Mouse (Mus musculus) heart, embryonic 12.5 days (tissue): ENCODE measurements around the gene Rfwd3. TPM values are rescaled to one million over a fixed set of nuclear protein-coding genes. Genes with fewer than 3 reads are reported as not detected.
"Not testable (repeated sequence)": the region's sequence is repeated elsewhere in the genome, so short reads cannot be mapped to it uniquely, and the experiment has no call there.

Source experiments
- ATAC-seq: fragments of 200-750 bp; cut with Nextera tagmentation; 2 replicates; pipeline ENCODE4 v1.8.0; 2017; ENCODE audit warnings: moderate TSS enrichment, moderate library complexity; ENCODE audit not compliant: insufficient number of reproducible peaks, low FRiP score
- H3K27ac ChIP-seq: fragments of 300-500 bp; sonication (generic); 2 replicates; pipeline ENCODE4 v1.5.1; 2016; ENCODE audit warnings: mild to moderate bottlenecking, moderate library complexity; ENCODE audit not compliant: poor library complexity, severe bottlenecking
- H3K27me3 ChIP-seq: fragments of 300-500 bp; sonication (generic); replicated peaks from 2 replicates; pipeline ENCODE4 v1.6.1; 2016; ENCODE audit warnings: mild to moderate bottlenecking, moderate library complexity
- H3K36me3 ChIP-seq: fragments of 300-500 bp; sonication (generic); 2 replicates; pipeline ENCODE4 v1.6.1; 2016; ENCODE audit warnings: mild to moderate bottlenecking, moderate library complexity
- H3K4me1 ChIP-seq: fragments of 300-500 bp; sonication (generic); replicated peaks from 2 replicates; pipeline ENCODE4 v1.6.1; 2016; ENCODE audit warnings: mild to moderate bottlenecking
- H3K4me2 ChIP-seq: fragments of 300-500 bp; sonication (generic); 2 replicates; pipeline ENCODE4 v1.6.1; 2016; ENCODE audit warnings: mild to moderate bottlenecking, moderate library complexity
- H3K4me3 ChIP-seq: fragments of 300-500 bp; sonication (generic); 2 replicates; pipeline ENCODE4 v1.5.1; 2016; ENCODE audit warnings: mild to moderate bottlenecking
- H3K9ac ChIP-seq: fragments of 300-500 bp; sonication (generic); 2 replicates; pipeline ENCODE4 v1.6.1; 2016; ENCODE audit warnings: mild to moderate bottlenecking, moderate library complexity
- H3K9me3 ChIP-seq: fragments of 300-500 bp; sonication (generic); replicated peaks from 2 replicates; pipeline ENCODE4 v1.6.1; 2016; ENCODE audit warnings: mild to moderate bottlenecking, moderate library complexity
- WGBS: fragments of 180-500 bp; shearing (Covaris S2); methylation state at CpG from one replicate; pipeline ENCODE4 v1.1.7; 2016; 5-methylcytosine and 5-hydroxymethylcytosine counted together
- polyA plus RNA-seq: library from polyadenylated mRNA; unstranded; fragments of >200 nt; fragmentation: Nextera tagmentation; extraction: Ambion mirVana; gene quantifications from 2 replicates; pipeline ENCODE4 v1.2.1, GENCODE M21; 2016

Gene Rfwd3
- polyA plus RNA-seq, 1 experiment from 2014 or later, result 45.1 TPM

DNA sequence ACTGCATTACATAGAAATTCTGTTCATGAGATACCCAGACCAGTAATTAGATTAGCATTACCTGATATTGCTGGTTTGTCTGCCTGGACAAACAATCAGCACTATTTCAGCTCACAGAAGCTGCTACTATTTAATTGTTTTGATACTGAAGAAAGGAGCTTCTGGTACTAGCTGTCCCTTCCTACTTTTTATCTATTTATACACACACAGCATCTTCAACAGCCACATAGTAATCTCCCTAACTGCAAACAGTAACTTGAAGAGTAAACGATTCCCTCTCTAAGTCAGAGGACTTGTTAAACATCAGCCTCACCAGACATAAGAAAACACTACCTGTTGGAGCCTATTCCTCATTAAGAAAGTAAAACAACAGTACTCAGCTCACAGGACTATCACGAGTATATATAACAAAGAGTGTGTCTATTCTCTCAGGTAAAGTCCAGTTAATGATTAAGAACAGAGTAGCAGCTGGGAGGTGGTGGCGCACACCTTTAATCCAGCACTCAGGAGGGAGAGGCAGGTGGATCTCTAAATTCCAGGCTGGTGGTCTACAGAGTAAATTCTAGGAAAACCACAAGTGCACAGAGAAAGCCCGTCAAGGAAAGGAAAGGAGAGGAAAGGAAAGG lies 47.4 kb downstream of the Rfwd3 start:
- Histone ChIP-seq H3K27me3 (no peaks in the 10 kb centered on the region), H3K27ac (no peak overlapping the region), H3K4me2 (no peak overlapping the region), H3K4me3 (no peak overlapping the region), H3K9ac (no peak overlapping the region), H3K36me3 (peaks cover 13% of the 10 kb centered on the region), H3K4me1 (0 out of 2 replicates have a peak, but pooled peaks cover 2% of the 10 kb centered on the region), H3K9me3 (peaks cover 3% of the 10 kb centered on the region; the same call in 1 of the 2 replicates)
- ATAC-seq, result no peak
- 85% methylated on average over 4 of the region's 4 CpGs for WGBS

DNA sequence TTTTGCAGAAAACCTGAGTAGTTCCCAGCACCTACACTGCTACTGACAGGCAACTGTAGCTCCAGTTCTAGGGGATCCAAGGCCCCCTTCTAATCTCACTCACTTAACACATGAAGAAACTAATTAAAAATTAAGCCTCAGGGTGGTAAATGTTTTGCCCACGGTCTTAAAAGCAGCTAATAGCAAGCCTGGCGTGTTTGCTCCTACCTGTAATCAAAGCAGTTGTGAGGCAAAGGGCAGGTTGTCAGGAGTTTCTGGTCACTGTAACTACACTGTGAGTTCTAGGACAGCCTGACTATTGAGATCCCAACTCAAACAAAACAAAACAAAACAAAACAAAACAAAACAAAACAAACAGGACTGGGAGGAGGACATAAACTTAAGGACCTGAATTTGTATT lies 49.9 kb downstream of the Rfwd3 start:
- Histone ChIP-seq H3K4me3 (no peak overlapping the region), H3K4me2 (no peak overlapping the region), H3K27me3 (no peaks in the 10 kb centered on the region), H3K36me3 (0 out of 2 replicates have a peak, but pooled peaks cover 1% of the 10 kb centered on the region), H3K9ac (no peak overlapping the region), H3K4me1 (peaks cover 4% of the 10 kb centered on the region), H3K9me3 (no peaks in the 10 kb centered on the region), H3K27ac (no peak overlapping the region)
- WGBS, result 76% methylated on average over 2 of the region's 2 CpGs
- ATAC-seq, result no peak

DNA sequence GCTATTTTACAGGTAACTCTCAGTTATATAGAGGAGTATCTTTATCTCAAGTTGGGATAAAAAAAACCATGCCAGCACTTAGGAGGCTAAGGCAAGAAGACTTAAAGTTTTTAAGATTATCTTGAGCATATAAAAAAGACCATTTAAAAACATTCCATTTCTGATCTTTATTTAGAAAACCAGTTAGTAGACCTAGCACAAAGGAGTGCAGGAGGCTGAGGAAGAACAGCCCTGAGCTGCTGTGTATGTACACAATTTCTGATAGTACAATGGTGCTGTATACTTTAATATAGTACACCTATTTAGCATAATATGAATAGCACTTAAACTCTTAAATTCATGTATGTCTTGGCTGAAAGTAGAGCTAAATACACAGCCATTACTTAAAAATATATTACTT lies 51.9 kb downstream of the Rfwd3 start:
- Histone ChIP-seq H3K9me3 (no peaks in the 10 kb centered on the region), H3K4me1 (peaks cover 4% of the 10 kb centered on the region), H3K9ac (no peak overlapping the region), H3K4me2 (no peak overlapping the region), H3K27me3 (no peaks in the 10 kb centered on the region), H3K27ac (no peak overlapping the region), H3K4me3 (no peak overlapping the region), H3K36me3 (peaks cover 2% of the 10 kb centered on the region; the same call in 1 of the 2 replicates)
- no peak for ATAC-seq

DNA sequence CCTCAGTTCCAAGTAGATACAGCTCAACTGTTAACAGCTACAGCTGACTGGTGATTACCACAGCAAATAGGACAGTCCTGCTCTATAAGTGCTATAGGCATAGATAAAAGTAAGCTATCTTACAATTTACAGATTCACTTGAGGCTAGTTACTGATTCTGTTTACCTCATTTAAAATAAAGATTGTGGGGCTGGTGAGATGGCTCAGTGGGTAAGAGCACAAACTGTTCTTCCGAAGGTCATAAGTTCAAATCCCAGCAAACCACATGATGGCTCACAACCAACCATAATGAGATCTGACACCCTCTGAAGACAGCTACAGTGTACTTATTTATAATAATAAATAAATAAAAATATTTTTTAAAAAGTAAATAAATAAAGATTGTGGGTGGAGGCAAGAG lies 53.2 kb downstream of the Rfwd3 start:
- H3K36me3 ChIP-seq, H3K4me1 ChIP-seq, H3K4me2 ChIP-seq, H3K9me3 ChIP-seq, H3K27me3 ChIP-seq, H3K27ac ChIP-seq, H3K9ac ChIP-seq, H3K4me3 ChIP-seq, ATAC-seq: not testable (repeated sequence)
- WGBS, result 91% methylated on average over 1 of the region's 1 CpGs

DNA sequence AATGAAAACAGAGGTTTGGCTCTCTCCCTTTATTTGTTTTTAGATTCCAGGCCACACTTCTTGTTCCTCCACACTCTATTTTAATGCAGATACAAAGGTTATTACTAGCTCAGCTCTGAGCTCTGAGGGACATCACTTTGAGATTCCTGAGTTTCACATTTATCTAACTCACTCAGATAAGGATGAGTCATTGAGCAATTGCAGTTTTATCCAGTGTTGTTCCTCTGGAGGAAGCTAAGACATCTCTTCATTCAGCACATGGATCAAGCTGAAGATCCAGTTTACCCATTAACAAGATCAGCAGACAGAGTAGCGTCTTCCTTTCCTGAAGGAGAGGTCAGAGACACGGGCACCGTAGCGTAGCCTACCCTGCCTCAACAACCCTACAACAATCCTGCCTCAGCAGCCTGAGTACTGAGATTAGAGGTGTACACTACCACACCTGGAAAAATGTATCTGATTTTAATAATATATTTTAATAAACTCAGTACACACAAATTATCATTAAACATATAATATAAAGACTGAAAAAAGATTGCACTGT lies 53.7 kb downstream of the Rfwd3 start:
- WGBS, result 67% methylated on average over 4 of the region's 4 CpGs
- no peaks in the 10 kb centered on the region for H3K9me3 ChIP-seq
- no peaks in the 10 kb centered on the region for H3K27me3 ChIP-seq
- no peak for ATAC-seq
- H3K9ac ChIP-seq, result no peak overlapping the region
- no peak overlapping the region for H3K4me2 ChIP-seq
- H3K4me1 ChIP-seq, result peaks cover 4% of the 10 kb centered on the region
- H3K36me3 ChIP-seq, result peaks cover 2% of the 10 kb centered on the region; the same call in 1 of the 2 replicates
- no peak overlapping the region for H3K27ac ChIP-seq
- no peak overlapping the region for H3K4me3 ChIP-seq

DNA sequence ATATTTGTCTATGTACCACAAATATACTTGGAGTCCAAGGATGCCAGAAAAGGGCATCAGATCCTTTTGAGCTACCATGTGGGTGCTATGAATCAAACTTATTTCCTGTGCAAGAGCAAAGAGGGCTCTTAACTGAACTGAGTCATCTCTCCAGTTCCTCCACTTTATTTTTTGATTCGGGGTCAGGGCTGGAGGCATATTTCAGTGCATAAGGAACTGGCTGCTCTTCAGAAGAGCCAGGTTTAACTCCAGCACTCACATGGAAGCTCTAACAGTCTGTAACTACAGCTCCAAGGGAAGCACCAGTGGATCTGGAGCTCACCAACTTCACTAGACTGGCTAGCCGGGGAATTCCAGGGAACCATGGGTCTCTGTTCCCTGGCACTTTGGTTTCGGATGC lies 62.7 kb downstream of the Rfwd3 start:
- 82% methylated on average over 3 of the region's 3 CpGs for WGBS
- no peak overlapping the region for H3K4me3 ChIP-seq
- H3K27ac ChIP-seq, result no peak overlapping the region
- no peaks in the 10 kb centered on the region for H3K36me3 ChIP-seq
- no peak overlapping the region for H3K9ac ChIP-seq
- no peak for ATAC-seq
- H3K9me3 ChIP-seq, result no peaks in the 10 kb centered on the region
- H3K27me3 ChIP-seq, result no peaks in the 10 kb centered on the region
- H3K4me1 ChIP-seq, result peaks cover 15% of the 10 kb centered on the region; the same call in 1 of the 2 replicates
- H3K4me2 ChIP-seq, result no peak overlapping the region

DNA sequence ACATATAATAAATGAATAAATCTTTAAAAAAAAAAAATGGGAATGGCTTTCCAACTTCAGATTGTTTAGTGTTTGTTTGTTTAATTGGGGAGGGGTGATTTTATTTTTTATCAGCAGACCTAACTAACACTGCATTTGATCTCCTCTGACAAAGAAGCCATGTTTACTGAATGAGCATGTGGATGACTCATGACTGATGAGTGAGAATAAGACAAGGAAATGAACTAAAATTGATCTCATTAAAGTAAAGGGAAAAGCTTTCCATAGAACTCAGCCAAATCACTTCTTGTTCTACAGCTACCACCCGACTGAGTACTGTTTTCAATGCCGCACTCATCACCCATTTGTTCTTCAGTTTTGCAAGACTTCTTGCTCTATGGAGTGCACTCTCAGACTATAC lies 66.3 kb downstream of the Rfwd3 start:
- Histone ChIP-seq H3K4me3 (no peak overlapping the region), H3K36me3 (no peaks in the 10 kb centered on the region), H3K27me3 (no peaks in the 10 kb centered on the region), H3K9me3 (no peaks in the 10 kb centered on the region), H3K27ac (no peak overlapping the region), H3K4me1 (peaks cover 15% of the 10 kb centered on the region; the same call in 1 of the 2 replicates), H3K9ac (no peak overlapping the region), H3K4me2 (no peak overlapping the region)
- ATAC-seq, result no peak
- WGBS, result 95% methylated on average over 2 of the region's 2 CpGs

DNA sequence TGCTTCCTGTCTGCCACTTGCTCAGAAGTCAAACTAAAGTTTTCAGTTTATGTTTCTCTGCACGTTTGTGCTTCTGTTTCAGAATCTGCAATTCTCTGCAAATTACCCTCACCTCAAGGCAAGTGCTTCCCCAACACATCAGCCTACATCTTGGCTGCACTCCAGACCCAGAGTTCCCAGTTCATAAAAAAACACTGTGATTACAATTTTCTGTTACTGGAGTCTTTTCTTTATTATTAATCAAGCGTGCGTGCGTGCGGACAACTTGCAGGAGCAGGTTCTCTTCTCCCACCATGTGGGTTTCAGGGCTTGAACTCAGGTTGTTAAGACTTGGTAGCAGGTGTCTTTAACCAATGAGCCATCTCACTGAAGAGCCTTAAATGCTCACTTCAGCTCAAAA lies 75.9 kb downstream of the Rfwd3 start:
- Histone ChIP-seq H3K27me3 (no peaks in the 10 kb centered on the region), H3K27ac (no peak overlapping the region), H3K4me3 (no peak overlapping the region), H3K9me3 (no peaks in the 10 kb centered on the region), H3K9ac (no peak overlapping the region), H3K36me3 (no peaks in the 10 kb centered on the region), H3K4me1 (peaks cover 4% of the 10 kb centered on the region; the same call in 1 of the 2 replicates), H3K4me2 (no peak overlapping the region)
- 80% methylated on average over 5 of the region's 5 CpGs for WGBS
- no peak for ATAC-seq

Other genes with a start within 250 kb of the Rfwd3 start
- gene Exosc6, start 243.9 kb downstream of the Rfwd3 start, polyA plus RNA-seq, result 10.9 and 11.6 TPM in 2 replicates
- not detected in 2 replicates for gene Clec18a, start 207.8 kb downstream of the Rfwd3 start, polyA plus RNA-seq
- 16.2 and 18.1 TPM in 2 replicates for gene Pdpr, start 205.6 kb downstream of the Rfwd3 start, polyA plus RNA-seq
- 91.2 and 94.3 TPM in 2 replicates for gene Glg1, start 41.0 kb downstream of the Rfwd3 start, polyA plus RNA-seq
- 1.8 and 2.3 TPM in 2 replicates for gene Mlkl, start 38.0 kb upstream of the Rfwd3 start, polyA plus RNA-seq
- 0.15 TPM in 1 of 2 replicates, not detected in the other for gene Fa2h, start 93.6 kb upstream of the Rfwd3 start, polyA plus RNA-seq
- gene Wdr59, start 221.9 kb upstream of the Rfwd3 start, polyA plus RNA-seq, result 4.7 and 4.9 TPM in 2 replicates
- gene Znrf1, start 235.9 kb upstream of the Rfwd3 start, polyA plus RNA-seq, result 33.1 and 35.1 TPM in 2 replicates